Mouse (Mus musculus): Measurements from ENCODE around the gene Csrp1. TPM values are rescaled to one million over a fixed set of nuclear protein-coding genes. Genes with fewer than 3 reads are reported as not detected.

Gene Csrp1
- total and polyA plus RNA-seq, 3 experiments: 44.4 to 73.0 TPM; not detected in 1

GRCm38 (mm10) chr1:135728631-135729366 is 8.9 kb downstream of the Csrp1 start (continued):
- TF ChIP-seq MAZ (IDR thresholded peaks at IDR 0.05; ENCODE audit: low read depth, low read length) (peak; percentile 72; the same call in 1 of the 2 replicates), SIN3A (IDR thresholded peaks at IDR 0.05; ENCODE audit: low read length) (peak; percentile 94), UBTF (IDR thresholded peaks at IDR 0.05; ENCODE audit: borderline replicate concordance, insufficient read depth, low read depth, low read length) (no peak), HCFC1 (IDR thresholded peaks at IDR 0.05; ENCODE audit: low read depth, low read length) (peak; percentile 71), ZC3H11A (IDR thresholded peaks at IDR 0.05; ENCODE audit: low read depth, low read length) (no peak), MEF2A (IDR thresholded peaks at IDR 0.05; ENCODE audit: extremely low read depth, insufficient replicate concordance, low read depth, low read length, poor library complexity, severe bottlenecking) (no peak), ZNF384 (IDR thresholded peaks at IDR 0.05; ENCODE audit: low read depth, low read length) (no peak), POLR2AphosphoS2 (IDR thresholded peaks at IDR 0.05; ENCODE audit: low read length) (peak; percentile 27; the same call in 1 of the 2 replicates)

DNA sequence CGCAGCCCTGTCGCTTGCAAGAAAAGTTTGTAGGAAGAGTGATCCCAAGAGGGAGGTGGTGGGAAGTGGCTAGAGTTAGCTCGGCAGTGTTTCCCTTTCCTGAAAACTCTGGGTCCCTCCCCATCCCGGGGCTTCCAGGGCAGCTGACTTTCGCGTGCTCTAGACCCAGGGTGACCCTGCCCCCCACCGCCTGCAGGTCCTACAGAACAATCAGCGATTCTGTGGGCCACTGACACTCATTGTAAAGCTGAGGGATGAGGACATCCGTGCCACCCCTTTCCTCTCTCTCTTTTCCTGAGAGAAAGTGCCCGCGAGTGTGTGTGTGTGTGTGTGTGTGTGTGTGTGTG is 9.5 kb downstream of the Csrp1 start:
- peak overlapping the region; percentile 79 to 85 for H3K4me3 ChIP-seq (ENCODE audit: control insufficient read depth in 1 of 2, insufficient read depth in 1 of 2, low read depth in 2 of 2, low read length in 2 of 2)
- peaks cover 2 to 22% of the 10 kb centered on the region in 2 experiments; a peak in 3 of 4 replicates for H3K4me1 ChIP-seq (ENCODE audit: control insufficient read depth in 1 of 2, insufficient read depth in 2 of 2, low read length in 2 of 2)
- no peak for DNase-seq (ENCODE audit: low read depth, low spot score)
- TF ChIP-seq MXI1 (IDR thresholded peaks at IDR 0.05; ENCODE audit: low read depth, low read length): no peak
- no peak for TF ChIP-seq MAFK (IDR thresholded peaks at IDR 0.05; ENCODE audit: borderline replicate concordance, low read depth, low read length)
- TF ChIP-seq HCFC1 (IDR thresholded peaks at IDR 0.05; ENCODE audit: low read depth, low read length): no peak
- TF ChIP-seq RCOR1 (IDR thresholded peaks at IDR 0.05; ENCODE audit: low read depth, low read length): no peak
- no peak for TF ChIP-seq ZC3H11A (IDR thresholded peaks at IDR 0.05; ENCODE audit: low read depth, low read length)
- no peak for TF ChIP-seq TAL1 (IDR thresholded peaks at IDR 0.05; ENCODE audit: low read length)
- TF ChIP-seq EP300 (IDR thresholded peaks at IDR 0.05; ENCODE audit: low read depth in 1 of 2, low read length in 2 of 2): no peak
- TF ChIP-seq MEF2A (IDR thresholded peaks at IDR 0.05; ENCODE audit: extremely low read depth, insufficient replicate concordance, low read depth, low read length, poor library complexity, severe bottlenecking): no peak
- TF ChIP-seq CHD2 (IDR thresholded peaks at IDR 0.05; ENCODE audit: low read length): no peak
- TF ChIP-seq MAX (IDR thresholded peaks at IDR 0.05; ENCODE audit: low read length): no peak
- TF ChIP-seq MAZ (IDR thresholded peaks at IDR 0.05; ENCODE audit: low read depth, low read length): no peak
- TF ChIP-seq ZMIZ1 (IDR thresholded peaks at IDR 0.05; ENCODE audit: low read depth, low read length): no peak; the same call in 1 of the 2 replicates
- no peak for TF ChIP-seq USF2 (IDR thresholded peaks at IDR 0.05; ENCODE audit: borderline replicate concordance in 1 of 2, insufficient read depth in 1 of 2, low read depth in 1 of 2, low read length in 2 of 2)
- no peak for TF ChIP-seq GABPA (IDR thresholded peaks at IDR 0.05; ENCODE audit: low read depth, low read length)
- TF ChIP-seq POLR2A (IDR thresholded peaks at IDR 0.05; ENCODE audit: control insufficient read depth in 1 of 2, insufficient read depth in 1 of 2, low read depth in 1 of 2, low read length in 2 of 2, poor library complexity in 1 of 2): no peak
- TF ChIP-seq NRF1 (IDR thresholded peaks at IDR 0.05; ENCODE audit: insufficient read depth, low read depth, low read length, poor library complexity, severe bottlenecking): no peak
- no peak for TF ChIP-seq JUND (IDR thresholded peaks at IDR 0.05; ENCODE audit: low read depth, low read length)
- H3K27me3 ChIP-seq (ENCODE audit: control insufficient read depth in 1 of 2, insufficient read depth in 2 of 2, low read length in 2 of 2): no peaks in the 10 kb centered on the region
- peak overlapping the region; percentile 88 for H3K9ac ChIP-seq (ENCODE audit: control insufficient read depth, low read depth, low read length, poor library complexity, severe bottlenecking)
- H3K36me3 ChIP-seq (ENCODE audit: control insufficient read depth in 1 of 2, insufficient read depth in 2 of 2, low read length in 2 of 2): peaks cover 0 to 9% of the 10 kb centered on the region in 2 experiments; a peak in 2 of 4 replicates
- H3K9me3 ChIP-seq (replicated peaks; ENCODE audit: insufficient read depth, low read length): no peaks in the 10 kb centered on the region
- H3K27ac ChIP-seq (ENCODE audit: control insufficient read depth, low read depth, low read length): peak overlapping the region; percentile 60
- peaks cover 1% of the 10 kb centered on the region; the same call in 1 of the 2 replicates for H3K79me2 ChIP-seq (ENCODE audit: control insufficient read depth, insufficient read depth, low read length, poor library complexity)

Measured in MEL (cell line).